Mouse (Mus musculus) cerebellum, adult 2 months (tissue): ENCODE measurements around the gene Ankrd45. TPM values are rescaled to one million over a fixed set of nuclear protein-coding genes. Genes with fewer than 3 reads are reported as not detected.

Source experiments
- DNase-seq, 2 experiments: peaks; one replicate each; pipeline ENCODE4 v3.0.0; 2021
- H3K27ac ChIP-seq: fragments of 200-500 bp; 2 replicates; pipeline ENCODE4 v1.5.1; 2012; ENCODE audit warnings: low read length, control low read depth, inconsistent platforms; ENCODE audit not compliant: insufficient read depth
- H3K27me3 ChIP-seq: fragments of 200-500 bp; 2 replicates; pipeline ENCODE4 v1.6.1; 2012; ENCODE audit warnings: inconsistent platforms, mild to moderate bottlenecking, low read length, moderate library complexity; ENCODE audit not compliant: control insufficient read depth, insufficient read depth
- H3K4me1 ChIP-seq: fragments of 200-500 bp; 2 replicates; pipeline ENCODE4 v1.6.1; 2011; ENCODE audit warnings: low read length; ENCODE audit not compliant: control insufficient read depth, insufficient read depth
- H3K4me3 ChIP-seq: fragments of 200-500 bp; replicated peaks from 2 replicates; pipeline ENCODE3; 2011; ENCODE audit warnings: mild to moderate bottlenecking, low read depth, low read length, control low read depth; ENCODE audit not compliant: insufficient read depth
- CTCF ChIP-seq: fragments of 200-500 bp; IDR thresholded peaks from 2 replicates; pipeline ENCODE4 v1.5.1; 2011; ENCODE audit warnings: low read depth, mild to moderate bottlenecking, control low read depth, low read length, moderate library complexity, borderline replicate concordance; ENCODE audit not compliant: insufficient read depth
- POLR2A ChIP-seq: fragments of 200-500 bp; IDR thresholded peaks from 2 replicates; pipeline ENCODE4 v1.6.1; 2011; ENCODE audit warnings: low read length, control low read depth, borderline replicate concordance; ENCODE audit not compliant: insufficient read depth
- WGBS: fragments of 180-500 bp; shearing (Covaris S2); methylation state at CpG from one replicate; pipeline ENCODE4 v1.1.7; 2018; 5-methylcytosine and 5-hydroxymethylcytosine counted together
- polyA plus RNA-seq: library from polyadenylated mRNA; depleted of rRNA; stranded (reverse); fragments of >200 nt; gene quantifications from 2 replicates; pipeline ENCODE4 v1.2.3, GENCODE M21; 2012; rRNA removed

Ankrd45 gene
- polyA plus RNA-seq, result 10.9 and 14.3 TPM in 2 replicates

GRCm38 (mm10) chr1:161142531-161143159 lies at the start of gene Ankrd45:
TSS of gene Ankrd45 (plus strand) at chr1:161142691.
- DNase-seq, result peak; percentile 46 to 52
- Histone ChIP-seq H3K27ac (no peak within 1 kb of the TSS), H3K4me1 (no peaks in the 10 kb centered on the region), H3K27me3 (no peaks in the 10 kb centered on the region), H3K4me3 (peak within 1 kb of the TSS; percentile 52)
- WGBS, result 3% methylated on average over 33 of the region's 33 CpGs
- no peak for TF ChIP-seq CTCF

DNA sequence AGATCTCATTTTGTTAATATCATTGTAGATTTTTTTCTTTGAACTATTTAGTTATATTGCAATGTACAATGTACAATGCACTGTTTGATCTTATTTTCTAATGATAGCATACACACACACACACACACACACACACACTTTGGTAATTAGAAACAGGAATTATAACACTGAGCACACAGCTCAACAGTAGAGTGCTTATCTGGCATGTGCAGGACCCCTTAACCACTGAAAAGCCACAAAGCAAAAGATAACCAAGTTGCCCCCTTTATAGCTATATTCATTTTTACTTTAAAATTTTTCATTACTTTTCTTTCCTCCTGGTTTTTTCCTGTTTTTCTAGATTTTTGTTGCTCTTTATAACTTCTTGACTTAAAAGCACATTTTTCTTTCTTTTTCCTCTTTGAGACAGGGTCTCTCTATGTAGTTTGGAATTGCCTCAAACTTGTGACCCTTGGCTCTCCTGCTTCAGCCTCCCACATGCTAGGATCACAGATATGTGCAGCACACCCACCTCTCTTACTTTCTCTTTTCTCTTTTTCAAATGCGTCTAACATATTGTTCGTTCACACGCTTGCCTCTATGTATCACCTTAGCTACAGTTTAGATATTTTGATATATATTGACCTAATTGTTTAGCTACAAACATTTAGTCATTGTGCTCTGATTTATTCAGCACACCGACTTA lies 42.6 kb upstream of the Ankrd45 start:
- TF ChIP-seq CTCF (no peak), POLR2A (no peak)
- Histone ChIP-seq H3K27ac (no peak overlapping the region), H3K4me1 (no peaks in the 10 kb centered on the region), H3K4me3 (no peak overlapping the region), H3K27me3 (no peaks in the 10 kb centered on the region)
- 95% methylated on average over 4 of the region's 4 CpGs for WGBS
- DNase-seq, result no peak

DNA sequence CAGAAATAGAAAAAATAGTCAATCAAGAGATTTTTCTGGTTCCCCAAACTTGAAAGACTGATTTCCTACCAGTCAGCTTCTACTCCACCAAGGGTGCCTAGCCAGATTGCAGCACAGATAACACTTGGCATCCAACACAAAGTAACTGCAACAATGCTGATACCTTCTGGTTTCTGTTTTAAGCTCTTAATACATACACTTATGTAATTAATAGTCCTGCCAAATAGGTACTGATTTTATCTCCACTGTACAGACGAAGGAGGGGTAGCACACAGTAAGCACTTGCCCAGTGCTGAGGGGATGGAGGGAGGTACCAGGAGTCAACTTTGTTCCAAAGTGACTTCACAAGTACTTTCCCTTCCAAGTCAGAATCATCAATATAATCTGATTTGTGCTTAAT lies 38.6 kb upstream of the Ankrd45 start:
- no peak for TF ChIP-seq CTCF
- TF ChIP-seq POLR2A, result no peak
- no peaks in the 10 kb centered on the region for H3K4me1 ChIP-seq
- no peak overlapping the region for H3K4me3 ChIP-seq
- 59% methylated on average over 1 of the region's 1 CpGs for WGBS
- no peak for DNase-seq
- H3K27me3 ChIP-seq, result no peaks in the 10 kb centered on the region
- H3K27ac ChIP-seq, result no peak overlapping the region

- TF ChIP-seq POLR2A, result no peak
- no peak for TF ChIP-seq CTCF
- WGBS, result 39% methylated on average over 8 of the region's 8 CpGs
- H3K4me1 ChIP-seq, result no peaks in the 10 kb centered on the region
- no peak overlapping the region for H3K27ac ChIP-seq
- H3K4me3 ChIP-seq, result no peak overlapping the region
- H3K27me3 ChIP-seq, result no peaks in the 10 kb centered on the region
- peak in 1 of 2 experiments; percentile 12 for DNase-seq
These were observed 33.3 kb upstream of the Ankrd45 start for GRCm38 (mm10) chr1:161109216-161109615.

DNA sequence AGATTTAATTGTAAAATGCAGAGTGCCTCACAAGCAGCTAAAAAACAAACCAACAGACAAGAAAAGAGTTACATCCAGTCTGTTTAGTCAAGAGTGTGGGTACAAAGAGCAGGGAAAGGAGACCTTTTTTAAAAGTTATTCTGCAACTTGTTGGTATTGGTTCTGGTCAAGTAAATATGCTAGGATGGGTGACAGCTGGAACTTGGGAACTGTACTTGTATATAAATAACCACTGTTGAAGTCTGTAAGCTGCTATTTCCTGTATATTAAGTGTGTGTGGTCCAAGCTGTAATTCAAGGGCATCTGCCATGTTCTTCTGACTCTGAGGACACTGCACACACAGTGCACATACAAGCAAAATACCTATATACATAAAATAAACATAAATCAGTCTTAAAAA lies 27.9 kb upstream of the Ankrd45 start:
- Histone ChIP-seq H3K4me3 (no peak overlapping the region), H3K27me3 (no peaks in the 10 kb centered on the region), H3K27ac (no peak overlapping the region), H3K4me1 (no peaks in the 10 kb centered on the region)
- TF ChIP-seq CTCF (no peak), POLR2A (no peak)
- DNase-seq, result no peak

DNA sequence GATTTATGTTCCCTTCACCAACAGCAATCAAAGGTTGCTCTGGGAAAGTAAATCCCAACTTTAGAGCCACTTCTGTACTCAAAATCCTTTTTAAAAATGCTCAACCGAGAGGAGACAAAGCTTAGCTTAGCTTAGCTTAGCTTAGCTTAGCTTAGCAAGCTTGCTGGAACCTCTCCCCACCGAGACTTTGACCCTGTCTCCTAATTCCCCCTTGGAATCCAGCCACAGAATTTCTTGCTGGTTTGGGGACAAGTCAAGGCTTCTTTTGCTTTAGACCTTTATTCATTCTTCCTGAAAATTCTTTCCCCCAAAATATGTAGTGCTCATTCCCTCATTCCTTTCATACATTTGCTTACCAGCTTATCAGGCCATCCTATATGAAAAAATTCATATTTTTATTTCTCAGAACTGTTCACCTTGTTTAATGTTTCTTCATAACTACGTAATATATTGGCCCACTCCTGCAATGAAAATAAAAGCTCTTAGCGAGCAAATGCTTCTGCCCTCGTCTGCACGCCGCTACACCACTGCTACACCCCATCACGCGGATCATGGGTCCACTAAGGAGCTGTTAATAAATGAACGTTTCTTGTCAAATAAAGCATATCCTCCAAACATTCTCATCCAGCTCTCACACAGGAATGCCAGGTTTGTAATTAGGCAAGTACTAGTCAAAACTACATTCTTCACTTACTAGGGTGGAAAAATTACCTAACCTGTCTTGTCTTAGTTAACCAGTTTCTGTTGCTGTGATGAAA lies 19.7 kb upstream of the Ankrd45 start:
- DNase-seq, result no peak
- H3K27ac ChIP-seq, result no peak overlapping the region
- no peak for TF ChIP-seq POLR2A
- TF ChIP-seq CTCF, result no peak
- no peaks in the 10 kb centered on the region for H3K27me3 ChIP-seq
- no peak overlapping the region for H3K4me3 ChIP-seq
- no peaks in the 10 kb centered on the region for H3K4me1 ChIP-seq
- WGBS, result 88% methylated on average over 10 of the region's 10 CpGs

DNA sequence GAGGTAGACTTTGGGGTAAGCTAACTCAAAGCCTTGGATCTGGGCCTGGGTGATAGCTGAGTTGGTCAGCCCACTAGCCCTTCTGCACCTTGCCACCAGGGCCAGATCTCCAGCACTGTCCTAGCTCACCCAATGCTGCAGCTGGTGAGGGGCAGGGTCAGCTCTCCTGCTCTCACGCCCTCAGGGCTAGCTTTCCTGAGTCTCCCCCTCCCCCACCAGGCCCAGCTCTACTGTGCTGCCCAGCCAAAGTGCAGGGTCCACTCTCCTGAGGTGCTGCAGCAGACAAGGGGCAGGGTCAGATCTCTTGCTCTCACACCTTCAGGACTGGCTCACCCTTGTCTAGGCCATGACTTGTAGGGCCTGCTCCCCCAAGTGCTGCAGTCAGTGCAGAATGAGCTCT lies 16.0 kb upstream of the Ankrd45 start:
- no peak for DNase-seq
- Histone ChIP-seq H3K4me1 (peaks cover 3% of the 10 kb centered on the region; the same call in 1 of the 2 replicates), H3K27me3 (no peaks in the 10 kb centered on the region), H3K27ac (no peak overlapping the region), H3K4me3 (no peak overlapping the region)
- 89% methylated on average over 1 of the region's 1 CpGs for WGBS
- TF ChIP-seq CTCF, result no peak
- no peak for TF ChIP-seq POLR2A
